Mouse (Mus musculus) liver, adult 2 months (tissue): ENCODE data around the gene Rpl18. TPM values are rescaled to one million over a fixed set of nuclear protein-coding genes. Genes with fewer than 3 reads are reported as not detected.

Experiments used
- DNase-seq: peaks from one replicate; pipeline ENCODE4 v3.0.0-alpha.2; 2011; ENCODE audit warnings: low read depth, low spot score; ENCODE audit errors: extremely low read depth
- H3K27ac ChIP-seq: fragments of 200-500 bp; replicated peaks from 2 replicates; pipeline ENCODE4 v1.5.1; 2012; ENCODE audit warnings: low read depth, mild to moderate bottlenecking, control low read depth, inconsistent platforms, low read length; ENCODE audit not compliant: insufficient read depth
- H3K27me3 ChIP-seq: fragments of 200-500 bp; 2 replicates; pipeline ENCODE4 v1.6.1; 2012; ENCODE audit warnings: mild to moderate bottlenecking, moderate library complexity, low read length, inconsistent platforms; ENCODE audit not compliant: control insufficient read depth, insufficient read depth
- H3K36me3 ChIP-seq: fragments of 200-500 bp; 2 replicates; pipeline ENCODE4 v1.6.1; 2012; ENCODE audit warnings: low read length, inconsistent platforms; ENCODE audit not compliant: control insufficient read depth, insufficient read depth
- H3K4me1 ChIP-seq: fragments of 200-500 bp; 2 replicates; pipeline ENCODE4 v1.6.1; 2011; ENCODE audit warnings: low read length; ENCODE audit not compliant: control insufficient read depth, insufficient read depth
- H3K4me3 ChIP-seq: fragments of 200-500 bp; 2 replicates; pipeline ENCODE4 v1.5.1; 2011; ENCODE audit warnings: low read depth, mild to moderate bottlenecking, control low read depth, low read length, moderate library complexity; ENCODE audit not compliant: insufficient read depth
- H3K79me2 ChIP-seq: fragments of 200-500 bp; 2 replicates; pipeline ENCODE4 v1.6.1; 2012; ENCODE audit warnings: inconsistent platforms, mild to moderate bottlenecking, low read length, moderate library complexity; ENCODE audit not compliant: control insufficient read depth, insufficient read depth
- H3K9ac ChIP-seq: fragments of 200-500 bp; 2 replicates; pipeline ENCODE4 v1.6.1; 2012; ENCODE audit warnings: low read depth, mild to moderate bottlenecking, control low read depth, inconsistent platforms, low read length
- CTCF ChIP-seq: fragments of 200-500 bp; IDR thresholded peaks from 2 replicates; pipeline ENCODE4 v1.5.1; 2011; ENCODE audit warnings: low read depth, low read length, control low read depth
- POLR2A ChIP-seq: fragments of 200-500 bp; IDR thresholded peaks from 2 replicates; pipeline ENCODE4 v1.6.1; 2011; ENCODE audit warnings: low read length, control low read depth; ENCODE audit not compliant: insufficient read depth; ENCODE audit errors: extremely low read depth
- WGBS: fragments of 180-500 bp; shearing (Covaris S2); methylation state at CpG from one replicate; pipeline ENCODE4 v1.1.7; 2018; 5-methylcytosine and 5-hydroxymethylcytosine counted together
- polyA plus RNA-seq: library from polyadenylated mRNA; depleted of rRNA; stranded (reverse); fragments of >200 nt; gene quantifications from 2 replicates; pipeline ENCODE4 v1.2.3, GENCODE M21; 2012
- total RNA-seq: library from RNA; depleted of rRNA; stranded (reverse); fragments of >200 nt; gene quantifications from 2 replicates; pipeline ENCODE4 v1.2.3, GENCODE M21; 2014

Rpl18 gene
- total and polyA plus RNA-seq, 2 experiments, result 366 to 436 TPM

DNA sequence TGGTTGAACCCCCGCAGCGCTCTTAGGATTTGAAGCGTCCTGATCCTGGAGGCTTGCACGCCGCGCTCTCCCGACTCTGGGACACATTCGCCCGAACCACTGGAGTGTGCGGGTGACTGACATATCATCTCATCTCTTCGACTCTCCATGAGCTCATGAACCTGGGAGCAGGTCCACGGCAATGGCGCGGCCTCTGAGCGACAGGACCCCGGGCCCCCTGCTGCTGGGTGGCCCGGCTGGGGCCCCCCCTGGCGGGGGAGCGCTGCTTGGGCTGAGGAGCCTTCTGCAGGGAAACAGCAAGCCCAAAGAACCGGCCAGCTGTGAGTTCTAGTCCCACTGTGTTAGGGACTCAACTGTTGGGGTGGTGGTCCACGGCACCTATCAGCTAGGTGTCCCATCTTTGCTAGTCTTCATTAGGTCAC lies 9.8 kb upstream of the Rpl18 start:
- Histone ChIP-seq H3K79me2 (no peaks in the 10 kb centered on the region; the same call in 1 of the 2 replicates), H3K4me3 (peak overlapping the region; percentile 81), H3K27ac (peak overlapping the region; percentile 96), H3K4me1 (peaks cover 20% of the 10 kb centered on the region), H3K27me3 (no peaks in the 10 kb centered on the region), H3K36me3 (peaks cover 11% of the 10 kb centered on the region), H3K9ac (peak overlapping the region; percentile 98)
- DNase-seq, result no peak
- TF ChIP-seq POLR2A, result no peak
- TF ChIP-seq CTCF, result no peak
- under 1% methylated on average over 21 of the region's 21 CpGs for WGBS

DNA sequence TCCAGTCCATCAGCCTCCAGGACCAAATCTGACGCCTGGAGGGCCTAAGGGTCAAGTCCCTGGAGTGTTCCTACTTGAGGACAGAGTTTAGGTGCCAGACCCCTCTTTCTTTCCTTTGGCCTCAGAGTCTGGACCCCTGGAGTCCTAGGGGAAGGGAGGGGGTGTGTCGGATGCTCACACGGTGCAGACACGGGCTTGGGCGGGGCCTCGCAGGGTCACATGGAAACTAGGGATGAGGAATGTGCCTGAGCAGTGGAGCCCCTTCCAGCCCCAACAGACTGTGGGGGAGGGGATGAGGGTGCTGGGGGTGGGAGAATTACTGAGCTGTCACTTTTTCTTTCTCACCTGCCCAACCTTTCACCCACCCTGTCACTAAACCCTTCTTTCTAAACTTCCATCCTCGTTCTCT lies 9.4 kb upstream of the Rpl18 start:
- peak overlapping the region; percentile 98 for H3K9ac ChIP-seq
- peaks cover 18% of the 10 kb centered on the region for H3K4me1 ChIP-seq
- peak overlapping the region; percentile 81 for H3K4me3 ChIP-seq
- no peaks in the 10 kb centered on the region; the same call in 1 of the 2 replicates for H3K79me2 ChIP-seq
- WGBS, result 0% methylated on average over 7 of the region's 7 CpGs
- TF ChIP-seq POLR2A, result peak; percentile 37; the same call in 1 of the 2 replicates
- TF ChIP-seq CTCF, result no peak
- DNase-seq, result peak; percentile 71
- H3K36me3 ChIP-seq, result peaks cover 11% of the 10 kb centered on the region
- H3K27ac ChIP-seq, result peak overlapping the region; percentile 96
- no peaks in the 10 kb centered on the region for H3K27me3 ChIP-seq

DNA sequence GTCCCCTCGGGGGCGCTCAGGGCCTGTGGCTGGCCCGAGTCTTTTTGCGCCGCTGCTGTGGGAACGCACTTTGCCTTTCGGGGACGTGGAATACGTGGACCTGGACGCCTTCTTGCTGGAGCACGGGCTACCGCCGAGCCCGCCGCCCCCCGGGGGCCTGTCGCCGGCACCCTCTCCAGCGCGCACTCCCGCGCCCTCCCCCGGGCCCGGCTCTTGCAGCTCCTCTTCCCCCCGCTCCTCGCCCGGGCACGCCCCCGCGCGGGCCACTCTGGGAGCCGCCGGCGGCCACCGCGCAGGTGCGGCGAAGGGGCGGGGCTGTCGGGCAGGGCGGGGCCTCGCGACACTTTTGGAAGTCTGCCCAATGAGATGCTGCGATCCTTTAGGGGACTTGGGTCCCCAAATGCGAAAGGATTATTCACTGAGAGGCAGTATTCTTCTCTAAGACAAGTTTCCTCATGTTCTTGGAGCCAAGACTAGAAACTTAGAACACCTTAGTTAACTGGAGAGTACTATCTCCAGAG lies 8.5 kb upstream of the Rpl18 start:
- TF ChIP-seq POLR2A (peak; percentile 87), CTCF (no peak)
- H3K4me1 ChIP-seq, result peaks cover 22% of the 10 kb centered on the region
- peaks cover 11% of the 10 kb centered on the region for H3K36me3 ChIP-seq
- peak overlapping the region; percentile 99 for H3K27ac ChIP-seq
- peak; percentile 55 for DNase-seq
- no peaks in the 10 kb centered on the region; the same call in 1 of the 2 replicates for H3K79me2 ChIP-seq
- no peaks in the 10 kb centered on the region for H3K27me3 ChIP-seq
- H3K4me3 ChIP-seq, result peak overlapping the region; percentile 81
- WGBS, result 1% methylated on average over 45 of the region's 45 CpGs
- peak overlapping the region; percentile 98 for H3K9ac ChIP-seq

DNA sequence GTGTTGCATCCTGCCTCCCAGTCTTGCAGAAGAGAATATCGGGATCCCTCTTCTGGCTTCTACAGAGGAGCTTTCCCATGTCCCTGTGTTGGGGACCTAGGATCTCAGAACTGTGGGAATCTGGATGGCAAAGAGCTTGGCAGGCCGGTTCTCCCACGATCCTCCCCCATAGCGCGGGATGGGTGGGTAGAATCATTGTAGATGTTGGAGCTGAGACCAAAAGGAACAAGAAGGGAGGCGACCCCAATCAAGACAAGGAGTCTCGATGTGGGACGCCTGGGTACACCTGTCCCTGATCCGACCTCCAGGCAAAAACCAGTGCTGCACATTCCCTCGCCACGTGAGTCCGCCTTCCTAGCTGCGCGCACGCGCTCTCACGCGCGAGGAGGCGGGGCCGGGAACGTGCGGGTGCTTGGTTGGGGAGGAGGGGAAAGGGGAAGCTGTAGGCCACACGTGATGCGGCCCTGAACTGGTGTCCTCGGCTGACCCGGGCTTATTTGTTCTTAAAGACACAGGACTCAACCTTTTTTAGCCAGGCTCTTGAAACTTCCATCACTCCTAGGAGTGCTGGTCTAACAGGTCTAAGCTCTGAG lies 7.8 kb upstream of the Rpl18 start:
- H3K27me3 ChIP-seq, result no peaks in the 10 kb centered on the region
- peaks cover 11% of the 10 kb centered on the region for H3K36me3 ChIP-seq
- peak; percentile 91 for DNase-seq
- no peaks in the 10 kb centered on the region; the same call in 1 of the 2 replicates for H3K79me2 ChIP-seq
- WGBS, result under 1% methylated on average over 27 of the region's 27 CpGs
- H3K27ac ChIP-seq, result peak overlapping the region; percentile 99
- H3K4me3 ChIP-seq, result peak overlapping the region; percentile 81
- H3K9ac ChIP-seq, result peak overlapping the region; percentile 73
- peaks cover 27% of the 10 kb centered on the region for H3K4me1 ChIP-seq
- TF ChIP-seq CTCF (no peak), POLR2A (peak; percentile 64)

DNA sequence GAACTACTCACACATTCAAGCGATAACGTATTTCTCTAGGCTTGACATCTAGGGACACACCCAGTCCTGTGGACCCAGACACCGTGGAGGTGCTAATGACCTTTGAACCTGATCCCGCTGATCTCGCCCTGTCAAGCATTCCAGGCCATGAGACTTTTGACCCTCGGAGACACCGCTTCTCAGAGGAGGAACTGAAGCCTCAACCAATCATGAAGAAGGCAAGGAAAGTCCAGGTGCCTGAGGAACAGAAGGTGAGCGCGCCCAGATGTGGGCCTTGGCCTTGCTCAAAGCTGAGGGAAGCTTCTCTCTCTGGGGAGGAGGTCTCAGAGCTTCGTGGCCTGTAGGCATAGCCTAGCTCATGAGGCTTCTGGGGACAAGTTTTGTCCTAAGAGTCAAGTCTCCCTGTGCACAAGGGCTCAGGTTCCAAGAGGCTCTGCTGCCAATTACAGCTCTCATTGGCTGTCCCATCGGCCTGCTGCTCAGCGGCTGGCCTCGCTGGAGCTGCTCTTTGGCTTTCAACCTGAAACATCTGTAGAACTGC lies 7.0 kb upstream of the Rpl18 start:
- no peaks in the 10 kb centered on the region; the same call in 1 of the 2 replicates for H3K79me2 ChIP-seq
- peak overlapping the region; percentile 31 for H3K4me3 ChIP-seq
- peaks cover 35% of the 10 kb centered on the region for H3K4me1 ChIP-seq
- H3K36me3 ChIP-seq, result peaks cover 11% of the 10 kb centered on the region
- peak; percentile 94 for DNase-seq
- H3K27me3 ChIP-seq, result no peaks in the 10 kb centered on the region
- 7% methylated on average over 13 of the region's 13 CpGs for WGBS
- H3K27ac ChIP-seq, result peak overlapping the region; percentile 78
- peak overlapping the region; percentile 41 for H3K9ac ChIP-seq
- peak; percentile 24; the same call in 1 of the 2 replicates for TF ChIP-seq POLR2A
- TF ChIP-seq CTCF, result no peak

DNA sequence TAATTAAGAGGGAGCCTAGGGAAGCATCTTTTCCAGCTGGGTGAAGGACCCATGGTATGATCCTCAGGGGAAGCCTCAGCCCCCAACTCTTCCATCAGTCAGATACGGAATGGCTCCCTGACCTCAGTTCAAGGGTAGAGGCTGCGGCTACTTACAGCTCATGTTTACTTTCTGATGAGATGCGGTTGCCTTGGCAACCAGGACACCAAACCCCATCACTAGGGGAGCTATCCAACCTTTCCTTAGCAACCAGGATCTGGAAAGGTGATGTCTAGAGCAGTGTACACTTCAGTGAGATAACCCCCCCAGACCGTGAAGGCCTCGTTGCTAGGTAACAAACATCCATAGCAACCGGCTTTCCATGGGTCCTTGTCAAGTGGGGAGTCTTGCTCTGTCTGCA lies 6.2 kb upstream of the Rpl18 start:
- H3K9ac ChIP-seq, result no peak overlapping the region
- no peaks in the 10 kb centered on the region for H3K27me3 ChIP-seq
- H3K4me3 ChIP-seq, result no peak overlapping the region
- no peaks in the 10 kb centered on the region; the same call in 1 of the 2 replicates for H3K79me2 ChIP-seq
- WGBS, result 40% methylated on average over 6 of the region's 6 CpGs
- peak; percentile 59 for DNase-seq
- H3K36me3 ChIP-seq, result peaks cover 11% of the 10 kb centered on the region
- peak overlapping the region; percentile 78 for H3K27ac ChIP-seq
- peaks cover 32% of the 10 kb centered on the region for H3K4me1 ChIP-seq
- no peak for TF ChIP-seq CTCF
- no peak for TF ChIP-seq POLR2A
